Mouse (Mus musculus) mature B cell (primary cell): Measurements from ENCODE around the gene Blm.

Experiments used
- in situ Hi-C: fragments of 300-500 bp; cut with MboI; formaldehyde crosslinking; loops from 2 replicates; pipeline ENCODE4 v1.14.3; 2019

Gene Blm

GRCm38 (mm10) chr7:80439789-80440488, 95.0 kb downstream of the Blm start:
- in situ Hi-C loops, result no loop called here

DNA sequence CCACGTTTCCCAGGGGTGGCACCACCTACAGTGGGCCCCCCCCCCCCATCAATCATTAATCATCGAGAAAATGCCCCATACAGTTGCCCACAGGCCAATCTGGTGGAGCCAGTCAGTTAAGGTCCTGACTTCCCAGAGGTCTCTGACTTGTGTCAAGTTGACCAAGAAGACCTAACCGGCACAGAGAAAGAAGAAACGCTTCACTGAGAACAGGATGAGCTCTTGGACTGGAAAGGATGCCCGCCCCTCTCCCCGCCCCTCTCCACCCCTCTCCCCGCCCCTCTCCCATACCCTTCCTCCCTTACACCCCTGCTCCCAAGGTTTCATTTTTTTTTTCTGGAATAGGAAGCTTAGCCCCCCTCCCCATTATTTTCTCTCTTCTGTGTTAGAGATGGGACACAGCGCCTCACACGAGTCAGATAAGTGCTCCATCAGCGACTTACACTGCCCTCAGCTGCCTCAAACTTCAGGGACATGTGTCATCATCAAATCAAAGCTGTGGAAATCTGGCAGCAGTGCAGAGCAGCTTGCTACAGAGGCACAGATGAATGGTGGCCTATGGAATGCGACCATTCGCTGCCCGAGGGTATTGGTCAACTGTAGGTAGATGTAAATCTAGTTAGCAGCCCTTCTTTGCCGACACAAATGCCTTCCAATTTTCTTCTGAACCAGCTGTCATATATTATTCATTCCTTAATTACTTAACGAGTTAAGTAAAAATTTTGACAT, 95.7 kb downstream of the Blm start:
- in situ Hi-C loops, result no loop called here

GRCm38 (mm10) chr7:80436571-80436970, 98.3 kb downstream of the Blm start:
- in situ Hi-C loops, result no loop called here

DNA sequence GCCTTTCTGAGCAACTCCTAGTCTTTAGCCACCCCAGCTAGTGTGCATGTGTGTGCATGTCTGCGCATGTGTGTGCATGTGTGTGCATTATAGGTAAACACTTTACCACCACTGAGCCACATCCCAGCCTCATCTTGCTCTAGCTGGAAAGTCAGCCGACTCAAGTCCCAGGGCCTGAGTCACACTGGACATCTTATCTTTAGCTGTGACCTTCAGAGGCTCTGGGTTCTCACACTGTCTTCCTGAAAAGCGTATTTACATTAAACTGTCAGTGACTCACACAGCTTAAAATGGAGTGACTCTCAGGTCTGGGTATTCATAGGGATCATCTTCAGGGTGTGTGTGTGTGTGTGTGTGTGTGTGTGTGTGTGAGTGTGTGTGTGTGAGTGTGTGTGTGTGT, 99.3 kb downstream of the Blm start:
- in situ Hi-C loops, result no loop called here

DNA sequence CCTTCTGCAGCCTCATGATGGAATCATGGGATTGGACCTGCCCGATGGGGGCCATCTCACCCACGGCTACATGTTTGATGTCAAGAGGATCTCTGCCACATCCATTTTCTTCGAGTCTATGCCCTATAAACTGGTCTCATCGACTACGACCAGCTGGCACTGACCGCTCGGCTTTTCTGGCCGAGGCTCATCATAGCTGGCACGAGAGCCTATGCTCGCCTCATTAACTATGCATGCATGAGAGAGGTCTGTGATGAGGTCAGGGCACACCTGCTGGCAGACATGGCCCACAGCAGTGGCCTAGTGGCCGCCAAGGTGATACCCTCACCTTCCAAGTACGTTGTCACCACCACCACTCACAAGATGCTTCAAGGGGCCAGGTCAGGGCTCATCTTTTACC, 105.3 kb downstream of the Blm start:
- in situ Hi-C loops, result no loop called here

- in situ Hi-C loops, result no loop called here
Observed at GRCm38 (mm10) chr7:80427730-80428129, 107.2 kb downstream of the Blm start.

GRCm38 (mm10) chr7:80426363-80426762, 108.6 kb downstream of the Blm start:
- in situ Hi-C loops, result no loop called here

- in situ Hi-C loops, result no loop called here
Observed at GRCm38 (mm10) chr7:80424722-80425121, 110.2 kb downstream of the Blm start.

GRCm38 (mm10) chr7:80422759-80423480, 112.0 kb downstream of the Blm start:
- in situ Hi-C loops, result no loop called here

GRCm38 (mm10) chr7:80421576-80421975, 113.3 kb downstream of the Blm start:
- in situ Hi-C loops, result no loop called here

- in situ Hi-C loops, result no loop called here
Observed at GRCm38 (mm10) chr7:80420586-80420985, 114.3 kb downstream of the Blm start.

GRCm38 (mm10) chr7:80419278-80419677, 115.6 kb downstream of the Blm start:
- in situ Hi-C loops, result no loop called here

- in situ Hi-C loops, result no loop called here
Observed at GRCm38 (mm10) chr7:80418036-80418435, 116.9 kb downstream of the Blm start.

DNA sequence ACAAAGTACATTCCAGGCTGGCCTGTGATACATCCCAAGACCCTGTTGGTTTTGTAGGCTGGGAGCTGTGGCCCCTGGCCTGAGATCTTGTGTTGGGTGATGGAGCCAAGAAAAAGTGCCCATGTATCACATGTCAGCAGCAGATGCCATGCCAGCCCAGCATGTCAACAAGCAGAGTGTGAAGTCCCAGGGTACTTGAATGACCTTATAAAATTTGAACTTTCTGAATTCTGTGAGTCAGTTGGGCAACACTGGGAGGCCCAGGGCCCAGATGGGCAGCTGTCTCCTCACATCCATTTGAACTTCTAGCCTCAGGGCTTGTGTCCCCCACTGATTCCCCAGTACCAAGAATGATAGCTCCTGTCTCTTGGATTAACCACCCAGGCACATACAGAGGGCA, 117.3 kb downstream of the Blm start:
- in situ Hi-C loops, result no loop called here

GRCm38 (mm10) chr7:80416969-80417368, 118.0 kb downstream of the Blm start:
- in situ Hi-C loops, result no loop called here

DNA sequence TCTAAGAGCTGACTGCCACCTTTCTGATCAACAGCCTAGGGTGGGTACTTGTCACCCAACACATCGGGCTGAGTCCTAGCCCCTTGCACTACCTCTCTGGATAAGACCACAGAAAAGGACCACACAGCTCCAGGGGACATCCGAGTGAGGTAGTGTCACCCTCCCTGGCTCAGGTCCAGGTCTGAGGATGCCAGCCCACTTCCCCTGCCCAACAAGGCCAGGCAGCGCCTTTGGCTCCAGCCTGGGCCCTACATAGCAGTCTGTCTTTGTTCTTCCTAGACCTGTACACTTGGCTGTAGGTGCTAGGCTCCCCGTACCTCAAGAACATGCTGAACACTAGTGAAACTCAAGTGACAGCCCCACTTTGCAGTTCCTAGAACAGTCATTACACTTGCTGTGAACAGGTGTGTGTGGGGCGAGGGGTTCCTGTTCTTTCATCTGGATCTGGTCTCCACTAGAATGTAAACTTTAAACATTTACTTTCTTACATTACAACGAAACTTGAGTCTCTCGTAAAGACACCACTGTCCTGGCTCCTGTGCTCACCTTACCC, 120.5 kb downstream of the Blm start:
- in situ Hi-C loops, result no loop called here

DNA sequence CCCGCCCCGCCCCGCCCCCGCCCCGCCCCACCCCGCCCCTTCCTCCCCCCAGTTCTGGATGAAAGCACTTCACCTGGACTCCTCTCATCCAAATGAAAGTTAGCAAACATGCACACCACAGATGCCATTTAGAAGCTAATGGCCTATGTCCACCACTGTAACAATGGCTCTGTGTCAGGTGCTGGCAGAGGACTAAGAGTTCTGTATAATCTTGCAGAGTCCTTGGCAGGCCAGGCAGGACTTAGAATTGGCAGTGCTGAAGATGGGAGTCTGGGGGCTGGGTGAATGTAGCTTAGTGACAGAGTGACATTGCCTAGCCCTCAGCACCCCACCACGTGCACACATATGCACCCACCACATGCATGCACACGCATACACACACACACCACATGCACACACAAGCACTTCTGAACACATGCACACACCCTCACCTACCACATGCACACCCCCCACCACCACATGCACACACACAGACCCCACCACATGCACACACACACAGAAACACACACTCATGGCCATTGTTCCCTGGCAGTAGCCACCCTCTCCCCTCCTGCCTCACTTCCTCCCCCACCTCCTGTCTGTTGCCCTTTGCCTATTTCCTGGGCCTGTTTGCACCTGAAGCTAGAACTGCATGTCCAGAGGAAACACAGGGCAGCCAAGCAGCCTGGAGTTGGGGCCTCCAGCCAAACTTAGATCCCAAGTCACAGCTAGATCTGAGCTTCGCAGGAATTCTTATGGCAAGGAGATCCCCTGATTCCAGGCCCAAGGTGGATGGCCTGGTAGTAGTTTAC, 121.2 kb downstream of the Blm start:
- in situ Hi-C loops, result no loop called here

GRCm38 (mm10) chr7:80412781-80413180, 122.1 kb downstream of the Blm start:
- in situ Hi-C loops, result no loop called here

- in situ Hi-C loops, result no loop called here
Observed at GRCm38 (mm10) chr7:80412279-80412678, 122.6 kb downstream of the Blm start.

GRCm38 (mm10) chr7:80410380-80410779, 124.5 kb downstream of the Blm start:
- in situ Hi-C loops, result no loop called here

- in situ Hi-C loops, result no loop called here
Observed at GRCm38 (mm10) chr7:80407712-80408111, 127.2 kb downstream of the Blm start.

DNA sequence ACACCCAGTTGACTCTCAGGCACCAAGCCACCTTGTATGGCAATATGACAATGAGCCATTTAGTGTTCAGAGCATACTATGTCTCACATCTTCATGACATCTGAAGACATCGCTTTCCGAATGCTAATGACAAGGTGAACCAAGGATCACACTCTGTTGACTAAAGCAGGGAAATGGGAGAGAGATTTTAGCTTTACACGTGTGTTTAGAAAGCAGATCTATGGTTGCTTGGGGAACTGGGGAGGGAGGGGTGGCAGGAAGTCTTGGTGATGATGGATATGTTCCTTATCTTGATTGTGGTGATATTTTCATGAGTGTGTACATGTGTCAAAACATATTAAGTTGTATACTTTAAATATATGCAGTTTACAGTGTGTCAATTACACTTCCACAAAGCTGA, 128.7 kb downstream of the Blm start:
- in situ Hi-C loops, result no loop called here
